Mouse (Mus musculus): Measurements from ENCODE around the gene Bax.

Bax gene

GRCm38 (mm10) chr7:45415636-45416035 is 51.1 kb downstream of the Bax start:
- in situ Hi-C loops (cut with MboI, MseI): no loop called here

- in situ Hi-C loops (cut with MboI, MseI): no loop called here
Observed at GRCm38 (mm10) chr7:45414740-45415224, 51.9 kb downstream of the Bax start.

- in situ Hi-C loops (cut with MboI, MseI): no loop called here
Observed at GRCm38 (mm10) chr7:45413864-45414739, 52.6 kb downstream of the Bax start.

GRCm38 (mm10) chr7:45413113-45413863 is 53.4 kb downstream of the Bax start, which contains the start of gene Ntf5:
TSS of gene Ntf5 (plus strand) at chr7:45413695.
- in situ Hi-C loops (cut with MboI, MseI): no loop called here

GRCm38 (mm10) chr7:45412421-45412820 is 54.3 kb downstream of the Bax start:
- in situ Hi-C loops (cut with MboI, MseI): no loop called here

All from T-helper 2 cell (primary cell).